Mouse (Mus musculus) kidney, embryonic 16.5 days (tissue): Measurements from ENCODE around the gene Bcs1l. TPM values are rescaled to one million over a fixed set of nuclear protein-coding genes. Genes with fewer than 3 reads are reported as not detected.
A peak's percentile ranks its signal among the peaks of the same experiment; 100 is the strongest.

Experiments
- ATAC-seq: fragments of 200-750 bp; cut with Nextera tagmentation; 2 replicates; pipeline ENCODE4 v1.8.0; 2017; ENCODE audit warnings: moderate TSS enrichment; ENCODE audit not compliant: low FRiP score, low TSS enrichment
- H3K27ac ChIP-seq: fragments of 300-500 bp; sonication (generic); 2 replicates; pipeline ENCODE4 v1.5.1; 2014; ENCODE audit warnings: low read length
- H3K27me3 ChIP-seq: fragments of 300-500 bp; sonication (generic); 2 replicates; pipeline ENCODE4 v1.6.1; 2014; ENCODE audit warnings: low read length, control low read depth, mixed read lengths; ENCODE audit not compliant: insufficient read depth
- H3K36me3 ChIP-seq: fragments of 300-500 bp; sonication (generic); 2 replicates; pipeline ENCODE4 v1.6.1; 2014; ENCODE audit warnings: low read length, control low read depth, mixed read lengths; ENCODE audit not compliant: insufficient read depth
- H3K4me1 ChIP-seq: fragments of 300-500 bp; sonication (generic); 2 replicates; pipeline ENCODE4 v1.6.1; 2014; ENCODE audit warnings: low read length, control low read depth, mixed read lengths; ENCODE audit not compliant: insufficient read depth
- H3K4me2 ChIP-seq: fragments of 300-500 bp; sonication (generic); replicated peaks from 2 replicates; pipeline ENCODE4 v1.6.1; 2014; ENCODE audit warnings: low read depth, low read length
- H3K4me3 ChIP-seq: fragments of 300-500 bp; sonication (generic); 2 replicates; pipeline ENCODE4 v1.5.1; 2014; ENCODE audit warnings: mild to moderate bottlenecking, low read length
- H3K9ac ChIP-seq: fragments of 300-500 bp; sonication (generic); replicated peaks from 2 replicates; pipeline ENCODE4 v1.6.1; 2014; ENCODE audit warnings: low read length
- H3K9me3 ChIP-seq: fragments of 300-500 bp; sonication (generic); 2 replicates; pipeline ENCODE4 v1.6.1; 2016; ENCODE audit warnings: low read length, control low read depth
- WGBS: fragments of 180-500 bp; shearing (Covaris S2); extraction: QIAGEN DNeasy Blood & Tissue Kit; methylation state at CpG from one replicate; pipeline ENCODE4 v1.1.7; 2014; 5-methylcytosine and 5-hydroxymethylcytosine counted together
- polyA plus RNA-seq: library from polyadenylated mRNA; unstranded; fragments of >200 nt; fragmentation: Nextera tagmentation; extraction: Ambion mirVana; gene quantifications from 2 replicates; pipeline ENCODE4 v1.2.1, GENCODE M21; 2015

Bcs1l gene
- 19.6 and 20.4 TPM in 2 replicates for polyA plus RNA-seq

GRCm38 (mm10) chr1:74587773-74588445, at the start of gene Bcs1l, which contains the start of gene Zfp142:
TSS of gene Bcs1l (plus strand) at chr1:74588289.
TSS of gene Zfp142 (minus strand) at chr1:74588246.
- peaks cover 31% of the 10 kb centered on the region for H3K36me3 ChIP-seq
- H3K9ac ChIP-seq, result peak within 1 kb of the TSS; percentile 87
- peak within 1 kb of the TSS; percentile 88 for H3K4me3 ChIP-seq
- H3K4me2 ChIP-seq, result peak within 1 kb of the TSS; percentile 89
- H3K27me3 ChIP-seq, result no peaks in the 10 kb centered on the region
- H3K27ac ChIP-seq, result peak within 1 kb of the TSS; percentile 90
- no peaks in the 10 kb centered on the region for H3K9me3 ChIP-seq
- ATAC-seq, result peak; percentile 99
- peaks cover 20% of the 10 kb centered on the region for H3K4me1 ChIP-seq
- WGBS, result under 1% methylated on average over 45 of the region's 48 CpGs

GRCm38 (mm10) chr1:74538650-74539049, 49.4 kb upstream of the Bcs1l start:
- Histone ChIP-seq H3K9ac (no peak overlapping the region), H3K27me3 (no peaks in the 10 kb centered on the region), H3K9me3 (no peaks in the 10 kb centered on the region), H3K4me2 (no peak overlapping the region), H3K27ac (no peak overlapping the region), H3K4me1 (peaks cover 7% of the 10 kb centered on the region; the same call in 1 of the 2 replicates), H3K36me3 (no peaks in the 10 kb centered on the region), H3K4me3 (no peak overlapping the region)
- no peak for ATAC-seq

GRCm38 (mm10) chr1:74542451-74542961, 45.6 kb upstream of the Bcs1l start, which contains the start of gene Plcd4:
TSS of gene Plcd4 (plus strand) at chr1:74542888.
- ATAC-seq, result peak; percentile 85

GRCm38 (mm10) chr1:74544184-74544583, 43.9 kb upstream of the Bcs1l start, which contains the start of gene Usp37:
TSS of gene Usp37 (minus strand) at chr1:74544284.
- no peak for ATAC-seq
- Histone ChIP-seq H3K36me3 (no peaks in the 10 kb centered on the region), H3K27ac (no peak within 1 kb of the TSS), H3K9ac (no peak within 1 kb of the TSS), H3K4me3 (no peak within 1 kb of the TSS), H3K9me3 (no peaks in the 10 kb centered on the region), H3K4me2 (peak within 1 kb of the TSS; percentile 30), H3K4me1 (peaks cover 7% of the 10 kb centered on the region; the same call in 1 of the 2 replicates), H3K27me3 (no peaks in the 10 kb centered on the region)
- 84% methylated on average over 4 of the region's 4 CpGs for WGBS

More at GRCm38 (mm10) chr1:74542451-74542961, 45.6 kb upstream of the Bcs1l start, which contains the start of gene Plcd4:
- H3K9me3 ChIP-seq, result no peaks in the 10 kb centered on the region
- H3K4me1 ChIP-seq, result peaks cover 7% of the 10 kb centered on the region; the same call in 1 of the 2 replicates
- H3K27ac ChIP-seq, result no peak within 1 kb of the TSS
- H3K4me2 ChIP-seq, result peak within 1 kb of the TSS; percentile 30
- WGBS, result 3% methylated on average over 6 of the region's 6 CpGs
- H3K4me3 ChIP-seq, result no peak within 1 kb of the TSS
- no peaks in the 10 kb centered on the region for H3K36me3 ChIP-seq
- no peaks in the 10 kb centered on the region for H3K27me3 ChIP-seq
- H3K9ac ChIP-seq, result no peak within 1 kb of the TSS

GRCm38 (mm10) chr1:74559061-74559460, 29.0 kb upstream of the Bcs1l start:
- H3K9me3 ChIP-seq, result no peaks in the 10 kb centered on the region
- H3K27me3 ChIP-seq, result no peaks in the 10 kb centered on the region
- no peak overlapping the region for H3K9ac ChIP-seq
- no peak overlapping the region for H3K4me3 ChIP-seq
- no peaks in the 10 kb centered on the region for H3K4me1 ChIP-seq
- 82% methylated on average over 5 of the region's 5 CpGs for WGBS
- no peak for ATAC-seq
- no peak overlapping the region for H3K27ac ChIP-seq
- no peak overlapping the region for H3K4me2 ChIP-seq
- no peaks in the 10 kb centered on the region for H3K36me3 ChIP-seq

- WGBS, result 91% methylated on average over 6 of the region's 6 CpGs
- Histone ChIP-seq H3K9ac (no peak overlapping the region), H3K4me3 (no peak overlapping the region), H3K4me2 (no peak overlapping the region), H3K4me1 (no peaks in the 10 kb centered on the region), H3K27me3 (no peaks in the 10 kb centered on the region), H3K36me3 (peaks cover 55% of the 10 kb centered on the region), H3K27ac (no peak overlapping the region), H3K9me3 (no peaks in the 10 kb centered on the region)
- no peak for ATAC-seq
These were observed 22.3 kb upstream of the Bcs1l start for GRCm38 (mm10) chr1:74565834-74566233.

- Histone ChIP-seq H3K27ac (no peak overlapping the region), H3K9me3 (no peaks in the 10 kb centered on the region), H3K4me3 (no peak overlapping the region), H3K27me3 (no peaks in the 10 kb centered on the region), H3K36me3 (peaks cover 80% of the 10 kb centered on the region), H3K4me1 (no peaks in the 10 kb centered on the region), H3K9ac (no peak overlapping the region), H3K4me2 (no peak overlapping the region)
- WGBS, result 93% methylated on average over 29 of the region's 29 CpGs
- ATAC-seq, result no peak
These were observed 18.1 kb upstream of the Bcs1l start for GRCm38 (mm10) chr1:74569739-74570719.

GRCm38 (mm10) chr1:74582621-74583020, 5.5 kb upstream of the Bcs1l start:
- WGBS, result 91% methylated on average over 3 of the region's 3 CpGs
- H3K36me3 ChIP-seq, result peaks cover 27% of the 10 kb centered on the region

GRCm38 (mm10) chr1:74584616-74585398, 3.3 kb upstream of the Bcs1l start:
- ATAC-seq, result no peak
- H3K27me3 ChIP-seq, result no peaks in the 10 kb centered on the region
- H3K36me3 ChIP-seq, result peaks cover 11% of the 10 kb centered on the region; the same call in 1 of the 2 replicates
- no peak overlapping the region for H3K9ac ChIP-seq
- no peak overlapping the region for H3K4me3 ChIP-seq
- peaks cover 20% of the 10 kb centered on the region for H3K4me1 ChIP-seq
- no peak overlapping the region for H3K27ac ChIP-seq
- 94% methylated on average over 3 of the region's 3 CpGs for WGBS
- no peak overlapping the region for H3K4me2 ChIP-seq
- H3K9me3 ChIP-seq, result no peaks in the 10 kb centered on the region

More at GRCm38 (mm10) chr1:74582621-74583020, 5.5 kb upstream of the Bcs1l start:
- no peaks in the 10 kb centered on the region for H3K27me3 ChIP-seq
- peaks cover 13% of the 10 kb centered on the region for H3K4me1 ChIP-seq
- no peak overlapping the region for H3K4me2 ChIP-seq
- no peak overlapping the region for H3K9ac ChIP-seq
- H3K4me3 ChIP-seq, result no peak overlapping the region
- H3K9me3 ChIP-seq, result no peaks in the 10 kb centered on the region
- no peak for ATAC-seq
- no peak overlapping the region for H3K27ac ChIP-seq
